Mouse (Mus musculus): ENCODE results near the gene Gm11032.
"Not testable (repeated sequence)": the region's sequence is repeated elsewhere in the genome, so short reads cannot be mapped to it uniquely, and the experiment has no call there.

Gene Gm11032

DNA sequence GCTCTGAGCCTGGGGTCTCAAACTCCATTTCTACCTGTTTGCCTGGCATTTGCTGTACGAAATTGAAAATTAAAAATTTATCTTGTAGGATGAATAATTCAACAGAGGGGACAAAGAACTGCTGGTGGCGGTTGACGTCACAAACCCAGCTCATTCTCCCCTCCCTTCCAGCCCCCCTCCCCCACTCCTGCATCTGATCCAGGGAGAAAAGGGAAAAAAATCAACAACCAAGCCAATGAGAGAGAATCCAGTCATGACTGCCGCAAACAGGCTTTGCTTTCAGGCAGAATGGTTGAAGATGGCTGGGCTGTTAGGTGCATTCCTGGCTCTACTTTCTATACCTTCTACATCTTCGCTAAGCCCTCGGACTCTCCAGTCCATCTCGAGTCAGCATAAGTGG is 6.1 kb downstream of the Gm11032 start:
- DNase-seq (ENCODE audit: inconsistent ontology term): no peak

DNA sequence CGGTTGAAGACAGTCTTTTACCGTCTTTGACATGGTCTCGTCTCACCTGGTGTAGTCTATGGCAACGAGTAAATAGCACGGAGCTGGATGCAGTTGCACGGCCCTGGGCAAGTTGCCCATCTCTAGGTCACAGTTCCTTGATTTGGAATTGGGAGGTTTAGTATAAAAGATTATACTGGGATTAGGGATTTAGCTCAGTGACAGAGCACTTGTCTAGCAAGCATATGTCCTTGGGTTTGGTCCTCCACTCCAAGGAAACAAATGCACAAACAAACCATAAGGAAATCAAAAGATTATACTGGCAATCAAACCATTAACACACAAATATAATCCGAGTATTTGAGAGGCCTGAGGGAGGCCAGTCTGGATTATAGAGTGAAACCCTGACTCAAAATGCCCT is 7.8 kb downstream of the Gm11032 start:
- DNase-seq (ENCODE audit: inconsistent ontology term): no peak

DNA sequence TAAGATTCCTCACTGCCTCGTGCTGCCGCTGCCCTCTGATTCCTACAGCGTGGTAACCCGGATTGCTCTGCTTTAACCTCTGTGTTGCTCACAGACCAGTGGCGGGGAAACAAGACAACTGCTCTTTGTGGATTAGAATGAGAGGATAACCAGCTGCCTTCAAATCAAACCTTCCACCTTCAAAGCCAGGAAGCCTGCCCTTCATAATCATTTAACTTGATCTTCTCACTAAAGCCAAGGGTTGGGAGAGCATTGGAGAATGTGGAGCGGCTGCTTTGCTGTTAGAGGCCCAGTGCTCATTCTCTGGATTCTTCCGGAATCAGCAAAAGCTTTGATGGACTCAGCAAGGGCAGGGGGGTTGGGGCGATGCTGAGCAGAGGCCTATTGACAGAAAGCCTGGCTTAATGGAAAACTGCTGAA is 10.0 kb downstream of the Gm11032 start:
- peak; percentile 88 for DNase-seq (ENCODE audit: inconsistent ontology term)

DNA sequence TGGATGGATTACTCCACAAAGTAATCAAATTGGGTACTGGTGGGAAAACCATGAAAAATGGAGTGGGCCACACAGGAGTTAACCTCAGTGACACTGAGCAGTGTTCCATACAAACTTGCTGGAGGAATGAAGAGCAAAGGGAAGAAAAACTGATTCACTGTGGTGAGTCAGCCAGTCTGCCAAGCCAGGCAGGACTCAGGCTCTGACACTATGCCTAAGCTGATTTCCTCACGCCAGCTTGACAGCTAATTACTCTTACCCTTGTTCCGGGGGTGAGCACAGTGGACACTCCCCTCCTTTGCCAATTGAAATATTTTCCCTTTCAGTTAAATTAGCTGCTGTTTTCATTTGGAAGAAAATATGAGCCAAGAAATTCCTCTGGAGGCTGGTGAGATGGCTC is 13.6 kb downstream of the Gm11032 start:
- peak; percentile 80 for DNase-seq (ENCODE audit: inconsistent ontology term)

DNA sequence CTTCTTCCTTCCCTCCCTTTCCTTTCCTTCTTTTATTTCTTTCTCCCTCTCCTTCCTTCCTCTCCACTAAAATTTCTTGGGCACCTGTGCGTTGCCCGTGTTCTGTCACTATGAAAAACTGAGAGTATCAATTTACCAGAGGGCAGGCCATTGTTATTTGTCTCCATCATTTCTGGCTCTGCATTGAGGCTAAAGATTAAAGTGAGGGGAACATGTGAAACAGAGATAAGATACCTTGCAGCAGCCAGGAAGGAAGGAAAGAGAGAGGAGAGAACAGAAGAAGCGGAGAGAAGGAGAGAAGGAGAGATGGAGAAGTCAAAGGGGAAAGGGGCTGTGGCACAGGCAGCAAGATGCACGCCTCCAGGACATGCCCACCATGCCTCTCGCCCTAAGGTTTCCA is 14.5 kb downstream of the Gm11032 start:
- DNase-seq (ENCODE audit: inconsistent ontology term): no peak

DNA sequence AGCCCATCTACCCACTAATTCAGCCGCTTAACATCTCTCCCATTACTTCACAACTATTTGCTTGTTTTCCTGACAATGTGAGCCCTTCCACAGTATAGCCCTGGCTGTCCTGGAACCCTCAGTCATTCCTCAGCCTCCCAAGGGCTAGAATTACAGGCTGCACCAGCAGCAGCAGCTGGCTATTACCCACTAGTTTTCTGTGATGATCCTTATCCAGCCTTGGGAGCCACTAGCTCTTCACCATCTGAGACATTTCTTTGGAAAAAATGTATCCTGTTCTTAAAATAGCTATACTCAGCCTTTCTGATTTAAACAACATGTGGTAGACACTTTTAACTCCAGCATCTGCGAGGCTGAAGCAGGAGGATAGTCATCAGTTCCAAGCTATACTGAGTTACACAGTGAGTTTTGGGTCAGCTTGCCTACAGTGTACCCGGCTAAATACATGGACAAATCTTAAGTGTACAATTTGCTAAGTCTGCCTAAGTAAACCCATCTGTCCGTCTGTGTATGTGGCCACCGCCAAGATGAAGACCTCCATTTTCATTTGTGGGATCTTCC is 17.0 kb downstream of the Gm11032 start:
- no peak for DNase-seq (ENCODE audit: inconsistent ontology term)

DNA sequence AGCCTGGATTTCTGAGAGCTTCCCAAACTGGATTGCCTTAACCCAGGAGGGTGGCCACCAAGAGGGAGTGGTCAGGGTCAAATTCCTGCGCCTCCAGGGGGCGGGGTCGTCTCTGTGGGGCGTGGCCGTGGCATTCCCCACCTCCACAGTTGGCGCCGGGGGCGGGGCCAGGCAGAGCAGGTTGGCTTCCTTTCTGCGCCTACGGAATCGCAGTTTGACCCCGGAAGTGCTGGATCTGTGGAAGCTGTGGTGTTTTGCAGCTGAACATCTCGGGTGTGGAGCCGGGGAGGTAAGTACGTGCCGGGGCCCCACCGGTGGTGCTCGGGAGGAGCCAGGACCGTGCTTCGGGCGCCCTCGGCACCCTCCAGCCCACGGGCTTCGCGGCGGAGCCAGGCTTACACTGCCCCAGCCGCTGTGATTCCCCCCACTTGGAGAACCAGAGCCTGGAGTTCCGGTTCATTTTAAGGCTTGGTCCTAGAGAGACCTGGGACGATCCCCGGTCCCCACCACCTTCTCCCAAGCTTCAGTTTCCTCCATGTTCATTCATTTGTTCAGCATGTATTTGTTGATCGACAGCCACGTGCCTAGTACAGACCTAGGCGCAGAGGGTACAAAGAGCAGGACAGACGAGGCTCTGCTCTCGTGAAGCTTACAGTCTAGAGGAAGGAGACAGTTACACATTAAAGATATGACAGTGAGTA is 17.8 kb downstream of the Gm11032 start, which contains the start of gene Ascc2:
Gene Ascc2 (plus strand): TSS at position 214 of the 701 bp plus-strand sequence.
- DNase-seq (ENCODE audit: inconsistent ontology term): peak; percentile 97

DNA sequence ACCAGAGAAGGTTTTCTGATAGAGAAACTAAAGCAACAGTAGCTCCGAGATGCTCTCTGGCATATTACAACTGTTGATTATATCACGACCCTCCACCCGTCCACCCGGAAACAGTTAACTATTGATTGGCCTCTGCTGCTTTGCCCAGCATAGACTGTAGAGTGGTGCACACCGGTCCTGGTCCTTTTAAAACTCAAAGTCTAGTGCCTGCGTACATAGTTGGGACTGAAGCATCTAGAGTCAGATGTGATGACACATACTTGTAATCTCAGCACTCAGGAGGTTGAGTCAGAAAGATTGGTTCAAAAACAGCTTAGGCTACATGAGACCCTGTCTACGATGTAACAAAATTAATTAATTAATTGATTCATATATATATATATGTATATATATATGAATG is 18.4 kb downstream of the Gm11032 start:
- DNase-seq (ENCODE audit: inconsistent ontology term): no peak

DNA sequence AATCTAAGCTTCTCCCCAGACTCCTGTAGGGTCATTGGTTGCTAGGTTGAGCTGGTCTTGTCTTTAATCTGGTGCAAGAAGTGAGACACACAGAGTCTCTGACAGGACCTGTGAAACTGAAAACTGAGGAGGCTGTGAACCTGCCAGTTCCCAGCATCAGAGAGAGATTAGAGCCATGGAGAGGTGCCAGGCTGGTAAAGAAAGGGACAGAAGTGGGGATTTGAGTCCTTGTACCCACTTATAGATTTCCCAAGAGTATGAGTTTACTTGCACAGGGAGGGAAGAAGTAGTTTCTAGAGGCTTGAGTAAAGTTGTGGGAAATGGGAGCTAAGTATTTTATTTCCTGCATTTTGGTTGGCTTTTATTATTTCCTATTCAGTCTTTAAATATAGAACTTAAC is 21.3 kb downstream of the Gm11032 start:
- no peak for DNase-seq (ENCODE audit: inconsistent ontology term)

DNA sequence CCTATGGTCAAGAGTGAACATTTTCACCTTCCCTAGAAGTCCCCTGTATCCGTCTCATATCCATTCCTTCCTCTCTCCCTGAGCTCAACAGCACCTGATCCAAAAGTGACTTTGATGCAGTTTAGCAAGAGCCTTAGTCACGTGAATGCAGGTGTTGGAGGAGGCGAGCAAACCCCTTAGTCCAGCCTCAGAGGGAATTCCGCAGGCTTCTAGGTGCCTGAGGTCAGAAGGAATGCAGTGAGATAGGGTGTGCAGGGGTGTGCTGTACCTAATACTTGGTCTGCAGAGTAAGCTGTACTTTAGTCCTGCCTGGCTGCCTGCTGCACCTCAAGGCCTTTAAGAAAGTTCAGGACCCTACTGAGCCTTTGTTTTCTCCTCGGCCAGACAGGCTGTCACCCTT is 23.9 kb downstream of the Gm11032 start:
- DNase-seq (ENCODE audit: inconsistent ontology term): no peak

DNA sequence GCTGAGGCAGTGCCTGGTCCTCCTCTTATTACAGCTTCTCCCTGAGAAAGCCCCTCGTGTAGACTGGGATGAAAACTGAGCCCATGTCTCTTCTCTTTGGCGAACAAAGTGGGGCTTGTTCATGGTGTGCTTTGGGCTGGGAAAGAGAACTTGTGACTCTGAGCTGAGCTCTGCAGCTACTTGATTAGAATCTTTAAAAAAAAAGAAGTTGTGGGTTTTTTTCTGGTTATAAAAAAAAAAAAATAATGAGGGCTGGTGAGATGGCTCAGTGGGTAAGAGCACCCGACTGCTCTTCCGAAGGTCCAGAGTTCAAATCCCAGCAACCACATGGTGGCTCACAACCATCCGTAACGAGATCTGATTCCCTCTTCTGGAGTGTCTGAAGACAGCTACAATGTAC is 25.3 kb downstream of the Gm11032 start:
- not testable (repeated sequence) for DNase-seq (ENCODE audit: inconsistent ontology term)

DNA sequence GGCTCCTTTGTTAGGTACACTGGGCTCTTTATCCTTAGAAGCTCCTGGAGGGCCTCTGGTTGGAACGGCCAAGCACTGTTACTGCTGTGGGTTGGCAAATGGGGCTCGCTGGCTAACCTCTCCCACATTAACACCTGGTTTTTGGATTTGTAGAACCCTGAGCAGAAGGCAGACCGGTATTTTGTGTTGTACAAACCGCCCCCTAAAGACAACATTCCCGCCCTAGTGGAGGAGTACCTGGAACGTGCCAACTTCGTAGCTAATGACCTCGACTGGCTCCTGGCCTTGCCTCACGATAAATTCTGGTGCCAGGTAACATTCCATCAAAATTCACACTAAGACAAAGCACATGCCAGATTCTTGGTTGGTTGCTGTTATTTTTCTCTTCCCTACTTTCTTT is 26.5 kb downstream of the Gm11032 start:
- DNase-seq (ENCODE audit: inconsistent ontology term): no peak

DNA sequence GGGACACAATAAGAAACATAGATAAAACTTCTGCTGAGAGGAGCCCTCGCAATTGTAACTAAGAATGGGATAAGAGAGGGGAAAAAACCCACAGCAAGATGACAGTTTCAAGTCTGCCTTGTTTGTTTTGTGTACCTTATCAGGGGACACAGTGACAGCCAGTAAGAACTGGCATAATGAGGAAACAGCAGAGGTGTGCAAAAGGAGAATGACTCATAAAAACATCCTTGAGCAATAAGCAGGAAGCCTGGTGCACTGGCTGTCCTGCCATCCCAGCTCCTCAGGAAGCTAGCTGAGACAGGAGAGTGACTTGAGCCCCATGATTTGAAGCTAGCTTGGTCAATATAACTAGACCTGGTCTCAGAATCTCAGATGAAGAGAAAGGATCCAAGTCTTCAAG is 40.0 kb downstream of the Gm11032 start:
- no peak for DNase-seq (ENCODE audit: inconsistent ontology term)

DNA sequence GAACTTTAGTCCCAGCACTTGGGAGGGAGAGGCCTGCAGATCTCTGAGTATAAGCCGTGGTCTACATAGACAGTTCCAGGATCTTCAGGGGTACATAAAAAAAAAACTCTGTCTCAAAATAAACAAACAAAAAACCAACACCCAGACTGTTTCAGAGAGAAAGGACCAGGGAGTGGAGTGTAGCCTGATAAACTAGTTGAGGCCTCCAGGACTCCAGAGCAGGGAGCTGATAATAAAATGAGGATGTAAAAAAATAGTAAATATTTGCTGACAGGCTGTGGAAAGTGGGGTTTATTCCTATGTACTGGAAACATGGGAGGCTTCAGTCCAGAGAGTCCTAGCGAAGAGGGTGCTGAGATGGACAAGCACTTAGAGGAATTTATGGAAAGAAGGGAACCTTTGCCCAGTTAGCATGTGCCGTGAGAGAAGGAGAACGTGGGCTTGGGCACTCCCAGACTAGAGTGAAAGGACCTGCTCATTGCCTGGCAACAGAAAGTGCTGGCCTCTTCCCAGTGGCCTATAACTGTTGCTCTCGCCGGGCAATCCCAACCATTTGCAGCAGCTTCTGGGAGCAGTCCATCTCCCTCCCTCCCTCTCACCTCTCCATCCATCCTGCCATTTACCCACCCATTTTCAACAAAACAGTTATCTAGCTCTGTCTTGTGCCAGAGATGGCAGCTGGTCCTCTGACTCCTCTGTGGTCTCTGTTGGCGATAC is 40.6 kb downstream of the Gm11032 start:
- no peak for DNase-seq (ENCODE audit: inconsistent ontology term)

DNA sequence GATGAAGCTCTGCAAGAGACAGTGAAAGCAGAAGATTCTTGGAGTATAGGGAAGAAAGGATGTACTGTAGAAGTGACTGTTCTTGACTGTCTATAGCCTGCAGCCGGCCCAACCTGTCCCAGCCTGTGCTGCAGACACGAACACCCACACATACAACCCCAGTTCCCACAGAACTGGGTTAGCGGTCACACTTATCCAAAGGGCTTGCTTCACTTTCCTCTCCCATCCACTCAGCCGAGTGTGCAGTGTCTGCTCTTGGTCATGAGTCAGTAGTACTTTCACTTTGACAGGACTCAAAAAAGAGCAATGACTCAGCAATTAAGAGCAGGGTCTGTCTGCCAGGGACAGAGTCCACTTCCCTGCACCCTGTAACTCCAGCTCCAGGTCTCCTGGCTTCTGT is 41.5 kb downstream of the Gm11032 start:
- DNase-seq (ENCODE audit: inconsistent ontology term): peak; percentile 73

DNA sequence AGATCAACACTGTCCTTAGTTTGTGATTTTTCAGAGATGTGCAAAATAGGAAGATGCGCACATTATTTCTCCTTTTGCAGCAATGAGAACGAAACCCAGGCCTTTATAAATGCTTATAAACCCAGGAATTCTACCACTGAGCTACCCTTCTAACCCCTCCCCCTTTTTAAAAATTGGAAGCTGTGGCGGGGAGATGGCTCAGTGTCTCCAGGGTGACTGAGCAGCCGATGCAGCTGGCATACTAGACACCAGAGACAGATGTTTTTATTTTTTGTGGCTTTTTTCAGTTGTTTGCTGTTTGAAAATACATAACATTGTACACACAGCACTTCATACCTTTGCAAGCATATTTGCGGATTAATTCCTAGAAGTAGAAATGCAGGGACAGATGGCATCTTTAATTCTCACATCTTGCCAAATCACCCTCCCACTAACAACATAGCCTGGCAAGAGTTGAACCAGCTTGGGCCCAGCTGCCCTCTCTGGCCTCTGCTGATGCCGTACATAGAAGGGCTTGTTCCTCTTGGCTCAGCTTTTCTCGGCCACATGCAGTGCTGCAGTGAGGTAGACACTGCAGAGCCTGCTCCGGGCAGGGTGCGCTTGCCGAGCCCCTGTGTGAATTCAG is 42.1 kb downstream of the Gm11032 start:
- no peak for DNase-seq (ENCODE audit: inconsistent ontology term)

DNA sequence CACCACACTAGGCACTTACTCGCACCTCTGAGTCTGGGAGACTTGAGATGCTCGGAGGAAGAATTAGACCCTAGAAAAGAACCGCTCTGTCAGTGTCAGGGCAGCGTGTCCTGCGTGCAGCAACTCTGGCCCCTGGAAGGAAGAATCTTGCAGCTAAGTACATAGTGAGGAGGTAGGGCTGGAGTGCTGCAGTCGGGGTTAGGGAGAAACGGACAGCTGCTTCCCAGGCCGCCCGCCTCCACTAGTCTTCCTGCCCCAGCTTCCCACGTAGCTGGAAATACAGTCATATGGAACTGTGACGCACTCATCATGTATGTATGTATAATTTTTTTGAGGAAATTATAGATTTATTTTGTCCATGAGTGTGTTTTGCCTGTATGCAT is 42.6 kb downstream of the Gm11032 start:
- no peak for DNase-seq (ENCODE audit: inconsistent ontology term)

Measured in Muller cell, postnatal 12 days (primary cell).